Mouse (Mus musculus) forebrain, postnatal 0 days (tissue): ENCODE measurements around the gene Olfr771. TPM values are rescaled to one million over a fixed set of nuclear protein-coding genes. Genes with fewer than 3 reads are reported as not detected.
"Not testable (repeated sequence)": the region's sequence is repeated elsewhere in the genome, so short reads cannot be mapped to it uniquely, and the experiment has no call there.

Experiments
- ATAC-seq: fragments of 200-750 bp; cut with Nextera tagmentation; 2 replicates; pipeline ENCODE4 v1.8.0; 2017; ENCODE audit warnings: mild to moderate bottlenecking, moderate library complexity
- DNase-seq: peaks from one replicate; pipeline ENCODE4 v3.0.0-alpha.2; 2015
- H3K27ac ChIP-seq: fragments of 300-500 bp; sonication (generic); 2 replicates; pipeline ENCODE4 v1.5.1; 2014; ENCODE audit warnings: low read depth, mild to moderate bottlenecking, antibody characterized with exemption, low read length, moderate library complexity, mixed read lengths
- H3K27me3 ChIP-seq: fragments of 300-500 bp; sonication (generic); 2 replicates; pipeline ENCODE4 v1.6.1; 2014; ENCODE audit warnings: mild to moderate bottlenecking, low read length, mixed read lengths; ENCODE audit not compliant: insufficient read depth
- H3K36me3 ChIP-seq: fragments of 300-500 bp; sonication (generic); 2 replicates; pipeline ENCODE4 v1.6.1; 2014; ENCODE audit warnings: mild to moderate bottlenecking, moderate library complexity; ENCODE audit not compliant: insufficient read depth
- H3K4me1 ChIP-seq: fragments of 300-500 bp; sonication (generic); 2 replicates; pipeline ENCODE4 v1.6.1; 2014; ENCODE audit warnings: antibody characterized with exemption; ENCODE audit not compliant: insufficient read depth
- H3K4me2 ChIP-seq: fragments of 300-500 bp; sonication (generic); 2 replicates; pipeline ENCODE4 v1.6.1; 2014; ENCODE audit warnings: low read depth, mild to moderate bottlenecking, moderate library complexity
- H3K4me3 ChIP-seq: fragments of 300-500 bp; sonication (generic); 2 replicates; pipeline ENCODE4 v1.5.1; 2014; ENCODE audit warnings: low read depth, low read length, mixed read lengths
- H3K9ac ChIP-seq: fragments of 300-500 bp; sonication (generic); 2 replicates; pipeline ENCODE4 v1.6.1; 2014; ENCODE audit warnings: mild to moderate bottlenecking
- H3K9me3 ChIP-seq: fragments of 300-500 bp; sonication (generic); 2 replicates; pipeline ENCODE4 v1.6.1; 2016; ENCODE audit warnings: low read length
- CTCF ChIP-seq: sonication (generic); IDR thresholded peaks from 2 replicates; pipeline ENCODE4 v1.5.1; 2016; ENCODE audit warnings: antibody characterized with exemption, control low read depth, low read depth
- WGBS: fragments of 180-500 bp; shearing (Covaris S2); extraction: QIAGEN DNeasy Blood & Tissue Kit; methylation state at CpG from one replicate; pipeline ENCODE4 v1.1.7; 2014; 5-methylcytosine and 5-hydroxymethylcytosine counted together
- polyA plus RNA-seq: library from polyadenylated mRNA; unstranded; fragments of >200 nt; fragmentation: Nextera tagmentation; extraction: Ambion mirVana; gene quantifications from 2 replicates; pipeline ENCODE4 v1.2.1, GENCODE M21; 2015
- total RNA-seq: library from RNA; depleted of rRNA; stranded (reverse); fragments of >200 nt; gene quantifications from 2 replicates; pipeline ENCODE4 v1.2.3, GENCODE M21; 2014; rRNA removed

Gene Olfr771
- total RNA-seq (not detected in 2 replicates), polyA plus RNA-seq (not detected in 2 replicates)

GRCm38 (mm10) chr10:129164651-129165050 lies at the start of gene Olfr771:
Gene Olfr771 (minus strand): TSS chr10:129164751.
- WGBS = 88% methylated on average over 1 of the region's 1 CpGs
- Histone ChIP-seq H3K9me3 (no peaks in the 10 kb centered on the region), H3K4me2 (no peak within 1 kb of the TSS), H3K4me1 (no peaks in the 10 kb centered on the region), H3K4me3 (no peak within 1 kb of the TSS), H3K27me3 (no peaks in the 10 kb centered on the region), H3K27ac (no peak within 1 kb of the TSS), H3K36me3 (no peaks in the 10 kb centered on the region), H3K9ac (no peak within 1 kb of the TSS)
- DNase-seq (no peak), ATAC-seq (no peak)
- TF ChIP-seq CTCF = no peak

GRCm38 (mm10) chr10:129187319-129187718 lies 22.8 kb upstream of the Olfr771 start, which contains the start of gene Olfr773:
Gene Olfr773 (minus strand): TSS chr10:129187419.
- not testable (repeated sequence) for H3K9me3 ChIP-seq, H3K4me2 ChIP-seq, DNase-seq, H3K36me3 ChIP-seq, H3K9ac ChIP-seq, ATAC-seq, H3K4me1 ChIP-seq, H3K27me3 ChIP-seq, H3K4me3 ChIP-seq, H3K27ac ChIP-seq

GRCm38 (mm10) chr10:129177821-129178220 lies 13.3 kb upstream of the Olfr771 start, which contains the start of gene Olfr772:
Gene Olfr772 (minus strand): TSS chr10:129177921.
- WGBS = 87% methylated on average over 3 of the region's 4 CpGs
- not testable (repeated sequence) for H3K4me3 ChIP-seq, H3K9me3 ChIP-seq, ATAC-seq, H3K9ac ChIP-seq, H3K27me3 ChIP-seq, H3K4me2 ChIP-seq, H3K36me3 ChIP-seq, H3K4me1 ChIP-seq, H3K27ac ChIP-seq, DNase-seq

GRCm38 (mm10) chr10:129138898-129139297 lies 25.7 kb downstream of the Olfr771 start, which contains the start of gene Olfr770:
Gene Olfr770 (minus strand): TSS chr10:129138998.
- Histone ChIP-seq H3K9ac (no peak within 1 kb of the TSS), H3K9me3 (no peaks in the 10 kb centered on the region), H3K27ac (no peak within 1 kb of the TSS), H3K4me1 (no peaks in the 10 kb centered on the region), H3K4me3 (no peak within 1 kb of the TSS), H3K27me3 (no peaks in the 10 kb centered on the region), H3K36me3 (no peaks in the 10 kb centered on the region), H3K4me2 (no peak within 1 kb of the TSS)
- no peak for ATAC-seq
- no peak for DNase-seq
- no peak for TF ChIP-seq CTCF
- 39% methylated on average over 2 of the region's 2 CpGs for WGBS

GRCm38 (mm10) chr10:129117761-129118160 lies 46.8 kb downstream of the Olfr771 start, which contains the start of gene Olfr769:
Gene Olfr769 (minus strand): TSS chr10:129117861.
- Histone ChIP-seq H3K27ac (no peak within 1 kb of the TSS), H3K27me3 (no peaks in the 10 kb centered on the region), H3K9me3 (no peaks in the 10 kb centered on the region), H3K9ac (no peak within 1 kb of the TSS), H3K4me2 (no peak within 1 kb of the TSS), H3K36me3 (no peaks in the 10 kb centered on the region), H3K4me3 (no peak within 1 kb of the TSS), H3K4me1 (no peaks in the 10 kb centered on the region)
- ATAC-seq = no peak
- TF ChIP-seq CTCF = no peak
- no peak for DNase-seq
- WGBS = 80% methylated on average over 2 of the region's 2 CpGs

GRCm38 (mm10) chr10:129115146-129115545 lies 49.4 kb downstream of the Olfr771 start:
- Histone ChIP-seq H3K4me2 (no peak overlapping the region), H3K36me3 (no peaks in the 10 kb centered on the region), H3K4me3 (no peak overlapping the region), H3K9ac (no peak overlapping the region), H3K4me1 (no peaks in the 10 kb centered on the region), H3K27me3 (no peaks in the 10 kb centered on the region), H3K27ac (no peak overlapping the region), H3K9me3 (no peaks in the 10 kb centered on the region)
- TF ChIP-seq CTCF = no peak
- DNase-seq (no peak), ATAC-seq (no peak)
- WGBS = 97% methylated on average over 3 of the region's 3 CpGs

Other genes starting within 250 kb of the Olfr771 start
- gene Rdh5, start 241.9 kb downstream of the Olfr771 start, total RNA-seq = 4.1 and 5.8 TPM in 2 replicates
- gene Rdh5, start 241.9 kb downstream of the Olfr771 start, polyA plus RNA-seq = 6.9 and 10.2 TPM in 2 replicates
- gene Bloc1s1, start 240.7 kb downstream of the Olfr771 start, total RNA-seq = 120 and 149 TPM in 2 replicates
- 246 and 305 TPM in 2 replicates for gene Bloc1s1, start 240.7 kb downstream of the Olfr771 start, polyA plus RNA-seq
- gene Itga7, start 230.9 kb downstream of the Olfr771 start, total RNA-seq = 7.7 and 12.7 TPM in 2 replicates
- gene Itga7, start 230.9 kb downstream of the Olfr771 start, polyA plus RNA-seq = 5.8 and 7.7 TPM in 2 replicates
- not detected in 2 replicates for gene Mettl7b, start 203.8 kb downstream of the Olfr771 start, total RNA-seq
- gene Mettl7b, start 203.8 kb downstream of the Olfr771 start, polyA plus RNA-seq = not detected in 2 replicates
- gene Olfr9, start 175.3 kb downstream of the Olfr771 start, total RNA-seq = not detected in 2 replicates
- gene Olfr9, start 175.3 kb downstream of the Olfr771 start, polyA plus RNA-seq = not detected in 2 replicates
- gene Olfr763, start 154.0 kb downstream of the Olfr771 start, total RNA-seq = not detected in 2 replicates
- not detected in 2 replicates for gene Olfr763, start 154.0 kb downstream of the Olfr771 start, polyA plus RNA-seq
- not detected in 2 replicates for gene Olfr764-ps1, start 124.9 kb downstream of the Olfr771 start, total RNA-seq
- not detected in 2 replicates for gene Olfr764-ps1, start 124.9 kb downstream of the Olfr771 start, polyA plus RNA-seq
- gene Olfr765, start 114.8 kb downstream of the Olfr771 start, total RNA-seq = not detected in 2 replicates
- gene Olfr765, start 114.8 kb downstream of the Olfr771 start, polyA plus RNA-seq = not detected in 2 replicates
- gene Olfr766-ps1, start 95.8 kb downstream of the Olfr771 start, total RNA-seq = not detected in 2 replicates
- gene Olfr766-ps1, start 95.8 kb downstream of the Olfr771 start, polyA plus RNA-seq = not detected in 2 replicates
- not detected in 2 replicates for gene Olfr767, start 81.8 kb downstream of the Olfr771 start, total RNA-seq
- gene Olfr767, start 81.8 kb downstream of the Olfr771 start, polyA plus RNA-seq = not detected in 2 replicates
- gene Olfr768, start 65.4 kb downstream of the Olfr771 start, total RNA-seq = not detected in 2 replicates
- gene Olfr768, start 65.4 kb downstream of the Olfr771 start, polyA plus RNA-seq = not detected in 2 replicates
- not detected in 2 replicates for gene Olfr769, start 46.9 kb downstream of the Olfr771 start, total RNA-seq
- gene Olfr769, start 46.9 kb downstream of the Olfr771 start, polyA plus RNA-seq = not detected in 2 replicates
- not detected in 2 replicates for gene Olfr770, start 25.8 kb downstream of the Olfr771 start, total RNA-seq
- not detected in 2 replicates for gene Olfr770, start 25.8 kb downstream of the Olfr771 start, polyA plus RNA-seq
- gene Olfr772, start 13.2 kb upstream of the Olfr771 start, total RNA-seq = not detected in 2 replicates
- gene Olfr772, start 13.2 kb upstream of the Olfr771 start, polyA plus RNA-seq = not detected in 2 replicates
- not detected in 2 replicates for gene Olfr773, start 22.7 kb upstream of the Olfr771 start, total RNA-seq
- gene Olfr773, start 22.7 kb upstream of the Olfr771 start, polyA plus RNA-seq = not detected in 2 replicates
- gene Olfr774, start 71.5 kb upstream of the Olfr771 start, total RNA-seq = not detected in 2 replicates
- gene Olfr774, start 71.5 kb upstream of the Olfr771 start, polyA plus RNA-seq = not detected in 2 replicates
- not detected in 2 replicates for gene Olfr775, start 83.7 kb upstream of the Olfr771 start, total RNA-seq
- gene Olfr775, start 83.7 kb upstream of the Olfr771 start, polyA plus RNA-seq = not detected in 2 replicates
- gene Olfr776, start 94.4 kb upstream of the Olfr771 start, total RNA-seq = not detected in 2 replicates
- not detected in 2 replicates for gene Olfr776, start 94.4 kb upstream of the Olfr771 start, polyA plus RNA-seq
- not detected in 2 replicates for gene Olfr777, start 106.7 kb upstream of the Olfr771 start, total RNA-seq
- not detected in 2 replicates for gene Olfr777, start 106.7 kb upstream of the Olfr771 start, polyA plus RNA-seq
- not detected in 2 replicates for gene Olfr780, start 153.4 kb upstream of the Olfr771 start, total RNA-seq
- not detected in 2 replicates for gene Olfr780, start 153.4 kb upstream of the Olfr771 start, polyA plus RNA-seq
- gene Olfr781, start 164.1 kb upstream of the Olfr771 start, total RNA-seq = not detected in 2 replicates
- gene Olfr781, start 164.1 kb upstream of the Olfr771 start, polyA plus RNA-seq = not detected in 2 replicates
- gene Olfr782, start 184.1 kb upstream of the Olfr771 start, total RNA-seq = not detected in 2 replicates
- gene Olfr782, start 184.1 kb upstream of the Olfr771 start, polyA plus RNA-seq = not detected in 2 replicates
- 0.43 and 0.46 TPM in 2 replicates for gene Olfr784, start 219.3 kb upstream of the Olfr771 start, total RNA-seq
- gene Olfr784, start 219.3 kb upstream of the Olfr771 start, polyA plus RNA-seq = 0.05 and 0.06 TPM in 2 replicates
- gene Olfr785, start 240.7 kb upstream of the Olfr771 start, total RNA-seq = not detected in 2 replicates
- gene Olfr785, start 240.7 kb upstream of the Olfr771 start, polyA plus RNA-seq = not detected in 2 replicates